Mouse (Mus musculus) MEL (cell line): Measurements from ENCODE around the gene Tmem107. TPM values are rescaled to one million over a fixed set of nuclear protein-coding genes. Genes with fewer than 3 reads are reported as not detected.

Experiments used
- DNase-seq: peaks from one replicate; pipeline ENCODE4 v3.0.0; 2011; ENCODE audit warnings: low read depth, low spot score
- H3K27ac ChIP-seq: 2 replicates; pipeline ENCODE4 v1.5.1; 2012; ENCODE audit warnings: low read depth, mild to moderate bottlenecking, control low read depth, low read length, moderate library complexity; ENCODE audit not compliant: control insufficient read depth
- H3K27me3 ChIP-seq, 2 experiments: fragments of 150-350 bp in 1 of 2; sonication (generic) in 1 of 2; 2 replicates each; pipeline ENCODE4 v1.6.1; 2012; ENCODE audit warnings: low read length in 2 of 2, mild to moderate bottlenecking in 2 of 2, improper control_type of control experiment in 1 of 2, moderate library complexity in 1 of 2; ENCODE audit not compliant: insufficient read depth in 2 of 2, control insufficient read depth in 1 of 2
- H3K36me3 ChIP-seq, 2 experiments: 2 replicates each; pipeline ENCODE4 v1.6.1; 2012 to 2014; ENCODE audit warnings: low read length in 2 of 2, improper control_type of control experiment in 1 of 2, inconsistent platforms in 1 of 2, mild to moderate bottlenecking in 1 of 2; ENCODE audit not compliant: insufficient read depth in 2 of 2, control insufficient read depth in 1 of 2
- H3K4me1 ChIP-seq, 2 experiments: fragments of 150-350 bp in 1 of 2; sonication (generic) in 1 of 2; 2 replicates each; pipeline ENCODE4 v1.6.1; 2012; ENCODE audit warnings: low read length in 2 of 2, improper control_type of control experiment in 1 of 2, mild to moderate bottlenecking in 1 of 2; ENCODE audit not compliant: insufficient read depth in 2 of 2, control insufficient read depth in 1 of 2
- H3K4me3 ChIP-seq, 2 experiments: fragments of 150-350 bp in 1 of 2; sonication (generic) in 1 of 2; 2 replicates each; pipeline ENCODE4 v1.5.1; 2012; ENCODE audit warnings: low read depth in 2 of 2, low read length in 2 of 2, mild to moderate bottlenecking in 2 of 2, moderate library complexity in 2 of 2, control low read depth in 1 of 2, improper control_type of control experiment in 1 of 2; ENCODE audit not compliant: control insufficient read depth in 1 of 2, insufficient read depth in 1 of 2
- H3K79me2 ChIP-seq: 2 replicates; pipeline ENCODE4 v1.6.1; 2012; ENCODE audit warnings: mild to moderate bottlenecking, low read length, moderate library complexity; ENCODE audit not compliant: control insufficient read depth, poor library complexity, insufficient read depth
- H3K9ac ChIP-seq: 2 replicates; pipeline ENCODE4 v1.6.1; 2012; ENCODE audit warnings: low read depth, mild to moderate bottlenecking, control low read depth, low read length, moderate library complexity; ENCODE audit not compliant: control insufficient read depth, poor library complexity, severe bottlenecking
- H3K9me3 ChIP-seq: fragments of 150-350 bp; sonication (generic); replicated peaks from 2 replicates; pipeline ENCODE4 v1.6.1; 2012; ENCODE audit warnings: mild to moderate bottlenecking, low read length, improper control_type of control experiment, moderate library complexity; ENCODE audit not compliant: insufficient read depth
- BHLHE40 ChIP-seq: IDR thresholded peaks from 2 replicates; pipeline ENCODE4 v1.6.1; 2012; ENCODE audit warnings: low read depth, mild to moderate bottlenecking, inconsistent platforms, low read length, improper control_type of control experiment, borderline replicate concordance
- CTCF ChIP-seq, 3 experiments: IDR thresholded peaks in 2 of 3; conservative IDR thresholded peaks in 1 of 3; 2 replicates each; pipeline ENCODE4 v1.5.1; 2011 to 2012; ENCODE audit warnings: low read length in 3 of 3, low read depth in 2 of 3, mild to moderate bottlenecking in 2 of 3, improper control_type of control experiment in 1 of 3, inconsistent platforms in 1 of 3, mixed read lengths in 1 of 3, moderate library complexity in 1 of 3; ENCODE audit not compliant: control insufficient read depth in 1 of 3, insufficient read depth in 1 of 3, poor library complexity in 1 of 3, severe bottlenecking in 1 of 3
- E2F4 ChIP-seq: IDR thresholded peaks from 2 replicates; pipeline ENCODE4 v1.6.1; 2011; ENCODE audit warnings: low read depth, low read length, improper control_type of control experiment, borderline replicate concordance
- ELF1 ChIP-seq: IDR thresholded peaks from 2 replicates; pipeline ENCODE4 v1.6.1; 2014; ENCODE audit warnings: low read depth, mild to moderate bottlenecking, inconsistent platforms, low read length, improper control_type of control experiment, moderate library complexity
- EP300 ChIP-seq, 2 experiments: IDR thresholded peaks; 2 replicates each; pipeline ENCODE4 v1.6.1; 2011; ENCODE audit warnings: improper control_type of control experiment in 2 of 2, low read length in 2 of 2, low read depth in 1 of 2, mild to moderate bottlenecking in 1 of 2
- GABPA ChIP-seq: IDR thresholded peaks from 2 replicates; pipeline ENCODE4 v1.6.1; 2012; ENCODE audit warnings: low read depth, mild to moderate bottlenecking, inconsistent platforms, low read length, improper control_type of control experiment, moderate library complexity
- JUND ChIP-seq: IDR thresholded peaks from 2 replicates; pipeline ENCODE4 v1.6.1; 2011; ENCODE audit warnings: low read depth, mild to moderate bottlenecking, improper control_type of control experiment, low read length
- MAFK ChIP-seq: IDR thresholded peaks from 2 replicates; pipeline ENCODE4 v1.6.1; 2011; ENCODE audit warnings: low read depth, mild to moderate bottlenecking, low read length, improper control_type of control experiment, borderline replicate concordance
- MAZ ChIP-seq: IDR thresholded peaks from 2 replicates; pipeline ENCODE4 v1.6.1; 2012; ENCODE audit warnings: low read depth, mild to moderate bottlenecking, inconsistent platforms, low read length, improper control_type of control experiment
- MXI1 ChIP-seq: IDR thresholded peaks from 2 replicates; pipeline ENCODE4 v1.6.1; 2011; ENCODE audit warnings: mild to moderate bottlenecking, low read depth, low read length, improper control_type of control experiment
- MYB ChIP-seq: IDR thresholded peaks from 2 replicates; pipeline ENCODE4 v1.6.1; 2011; ENCODE audit warnings: mild to moderate bottlenecking, low read depth, low read length, improper control_type of control experiment
- NELFE ChIP-seq: IDR thresholded peaks from 2 replicates; pipeline ENCODE4 v1.6.1; 2011; ENCODE audit warnings: low read depth, low read length, improper control_type of control experiment
- NRF1 ChIP-seq: IDR thresholded peaks from 2 replicates; pipeline ENCODE4 v1.6.1; 2014; ENCODE audit warnings: low read depth, mild to moderate bottlenecking, inconsistent platforms, low read length, improper control_type of control experiment, moderate library complexity; ENCODE audit not compliant: poor library complexity, insufficient read depth, severe bottlenecking
- POLR2A ChIP-seq, 2 experiments: IDR thresholded peaks; 2 replicates each; pipeline ENCODE4 v1.6.1; 2011 to 2012; ENCODE audit warnings: low read length in 2 of 2, mild to moderate bottlenecking in 2 of 2, control low read depth in 1 of 2, improper control_type of control experiment in 1 of 2, low read depth in 1 of 2, moderate library complexity in 1 of 2; ENCODE audit not compliant: control insufficient read depth in 1 of 2, insufficient read depth in 1 of 2, poor library complexity in 1 of 2
- POLR2AphosphoS2 ChIP-seq: IDR thresholded peaks from 2 replicates; pipeline ENCODE4 v1.6.1; 2011; ENCODE audit warnings: low read length, improper control_type of control experiment
- RAD21 ChIP-seq: IDR thresholded peaks from 2 replicates; pipeline ENCODE4 v1.6.1; 2011; ENCODE audit warnings: mild to moderate bottlenecking, low read depth, low read length, improper control_type of control experiment
- RCOR1 ChIP-seq: IDR thresholded peaks from 2 replicates; pipeline ENCODE4 v1.6.1; 2012; ENCODE audit warnings: low read depth, mild to moderate bottlenecking, inconsistent platforms, low read length, improper control_type of control experiment
- SMC3 ChIP-seq: IDR thresholded peaks from 2 replicates; pipeline ENCODE4 v1.6.1; 2011; ENCODE audit warnings: low read depth, low read length, improper control_type of control experiment
- TCF12 ChIP-seq: IDR thresholded peaks from 2 replicates; pipeline ENCODE4 v1.6.1; 2014; ENCODE audit warnings: low read depth, mild to moderate bottlenecking, inconsistent platforms, low read length, improper control_type of control experiment, moderate library complexity
- UBTF ChIP-seq: IDR thresholded peaks from 2 replicates; pipeline ENCODE4 v1.6.1; 2012; ENCODE audit warnings: low read depth, mild to moderate bottlenecking, inconsistent platforms, low read length, improper control_type of control experiment, moderate library complexity, borderline replicate concordance; ENCODE audit not compliant: insufficient read depth
- USF2 ChIP-seq, 2 experiments: IDR thresholded peaks; 2 replicates each; pipeline ENCODE4 v1.6.1; 2011 to 2012; ENCODE audit warnings: improper control_type of control experiment in 2 of 2, low read length in 2 of 2, borderline replicate concordance in 1 of 2, inconsistent platforms in 1 of 2, low read depth in 1 of 2, mild to moderate bottlenecking in 1 of 2; ENCODE audit not compliant: insufficient read depth in 1 of 2
- ZC3H11A ChIP-seq: IDR thresholded peaks from 2 replicates; pipeline ENCODE4 v1.6.1; 2012; ENCODE audit warnings: low read depth, mild to moderate bottlenecking, inconsistent platforms, low read length, improper control_type of control experiment
- ZKSCAN1 ChIP-seq: IDR thresholded peaks from 2 replicates; pipeline ENCODE4 v1.6.1; 2012; ENCODE audit warnings: low read depth, mild to moderate bottlenecking, inconsistent platforms, low read length, improper control_type of control experiment, moderate library complexity
- ZMIZ1 ChIP-seq: IDR thresholded peaks from 2 replicates; pipeline ENCODE4 v1.6.1; 2012; ENCODE audit warnings: low read depth, mild to moderate bottlenecking, inconsistent platforms, low read length, improper control_type of control experiment, moderate library complexity
- ZNF384 ChIP-seq: IDR thresholded peaks from 2 replicates; pipeline ENCODE4 v1.6.1; 2012; ENCODE audit warnings: low read depth, mild to moderate bottlenecking, inconsistent platforms, low read length, improper control_type of control experiment
- polyA plus RNA-seq, 2 experiments: library from polyadenylated mRNA; stranded (reverse) in 1 of 2; unstranded in 1 of 2; fragments of >175 nt in 1 of 2; fragments of >200 nt in 1 of 2; gene quantifications; 2 replicates each; pipeline versions ENCODE4 v1.2.1 to v1.2.4; 2012; ENCODE audit warnings: low replicate concordance in 2 of 2, low read depth in 1 of 2; ENCODE audit not compliant: insufficient read length in 2 of 2, insufficient read depth in 1 of 2, missing spikeins in 1 of 2
- total RNA-seq: library from RNA; depleted of rRNA; stranded (reverse); fragments of 300-350 nt; gene quantifications from 2 replicates; pipeline ENCODE4 v1.2.3, GENCODE M21; 2012

The Tmem107 gene
- total and polyA plus RNA-seq, 3 experiments = 47.0 to 79.5 TPM; not detected in 1

DNA sequence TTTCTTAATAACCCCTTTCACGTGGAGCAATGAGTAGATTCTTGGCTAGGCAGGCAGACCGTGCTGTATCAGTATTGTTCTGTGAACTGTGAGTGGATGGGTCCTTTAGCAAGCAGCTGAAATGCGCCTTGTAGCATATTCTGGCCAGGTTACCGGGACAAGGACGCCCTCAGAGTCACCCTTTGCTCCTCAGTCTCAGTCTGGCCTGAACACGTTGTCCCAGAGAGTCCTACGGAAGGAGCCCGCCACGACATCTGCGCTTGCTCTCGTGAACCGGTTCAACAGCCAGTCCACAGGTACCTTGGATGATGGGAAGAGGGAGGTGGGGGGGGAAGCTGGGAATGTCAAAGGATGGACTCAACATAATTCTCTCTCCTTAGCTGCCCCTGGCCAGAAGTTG is 23.0 kb upstream of the Tmem107 start:
- Histone ChIP-seq H3K79me2 (peaks cover 35% of the 10 kb centered on the region), H3K36me3 (peaks cover 17 to 19% of the 10 kb centered on the region in 2 experiments), H3K27ac (no peak overlapping the region), H3K4me1 (peaks cover 3 to 11% of the 10 kb centered on the region in 2 experiments; a peak in 3 of 4 replicates), H3K9me3 (no peaks in the 10 kb centered on the region), H3K27me3 (no peaks in the 10 kb centered on the region), H3K4me3 (no peak overlapping the region), H3K9ac (peak overlapping the region; percentile 23; the same call in 1 of the 2 replicates)
- no peak for TF ChIP-seq NRF1
- no peak for TF ChIP-seq E2F4
- no peak for TF ChIP-seq JUND
- TF ChIP-seq RAD21 = no peak
- TF ChIP-seq GABPA = no peak
- TF ChIP-seq POLR2AphosphoS2 = no peak
- TF ChIP-seq ZMIZ1 = no peak
- no peak for TF ChIP-seq POLR2A (IDR thresholded peaks at IDR 0.05; ENCODE audit: control insufficient read depth in 1 of 2, insufficient read depth in 1 of 2, low read depth in 1 of 2, low read length in 2 of 2, poor library complexity in 1 of 2)
- no peak for TF ChIP-seq EP300 (IDR thresholded peaks at IDR 0.05; ENCODE audit: low read depth in 1 of 2, low read length in 2 of 2)
- TF ChIP-seq NELFE = no peak
- TF ChIP-seq ZKSCAN1 = no peak
- TF ChIP-seq MYB = no peak
- no peak for DNase-seq

DNA sequence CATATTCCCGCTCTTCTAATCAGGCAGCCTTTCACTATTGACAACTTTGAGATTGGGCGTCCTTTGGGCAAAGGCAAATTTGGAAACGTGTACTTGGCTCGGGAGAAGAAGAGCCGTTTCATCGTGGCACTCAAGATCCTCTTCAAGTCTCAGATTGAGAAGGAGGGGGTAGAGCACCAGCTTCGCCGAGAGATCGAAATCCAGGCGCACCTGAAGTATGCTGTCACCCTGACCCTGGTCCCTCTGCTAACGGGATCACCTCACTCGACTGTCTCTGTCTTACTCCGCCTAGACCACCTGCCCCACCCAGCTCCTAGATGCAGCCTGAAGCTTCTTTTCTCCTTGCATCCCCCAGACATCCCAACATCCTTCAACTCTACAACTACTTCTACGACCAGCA is 22.5 kb upstream of the Tmem107 start:
- Histone ChIP-seq H3K4me1 (peaks cover 3 to 11% of the 10 kb centered on the region in 2 experiments; a peak in 3 of 4 replicates), H3K9me3 (no peaks in the 10 kb centered on the region), H3K27me3 (no peaks in the 10 kb centered on the region), H3K27ac (no peak overlapping the region), H3K9ac (no peak overlapping the region), H3K36me3 (peaks cover 17 to 19% of the 10 kb centered on the region in 2 experiments), H3K4me3 (no peak overlapping the region), H3K79me2 (peaks cover 35% of the 10 kb centered on the region)
- TF ChIP-seq POLR2AphosphoS2 (no peak), CTCF (IDR thresholded peaks at IDR 0.05 in 2 of 3, conservative IDR thresholded peaks at IDR 0.05 in 1 of 3; ENCODE audit: control insufficient read depth in 1 of 3, insufficient read depth in 1 of 3, low read depth in 2 of 3, low read length in 3 of 3, poor library complexity in 1 of 3, severe bottlenecking in 1 of 3) (no peak)
- DNase-seq = no peak

DNA sequence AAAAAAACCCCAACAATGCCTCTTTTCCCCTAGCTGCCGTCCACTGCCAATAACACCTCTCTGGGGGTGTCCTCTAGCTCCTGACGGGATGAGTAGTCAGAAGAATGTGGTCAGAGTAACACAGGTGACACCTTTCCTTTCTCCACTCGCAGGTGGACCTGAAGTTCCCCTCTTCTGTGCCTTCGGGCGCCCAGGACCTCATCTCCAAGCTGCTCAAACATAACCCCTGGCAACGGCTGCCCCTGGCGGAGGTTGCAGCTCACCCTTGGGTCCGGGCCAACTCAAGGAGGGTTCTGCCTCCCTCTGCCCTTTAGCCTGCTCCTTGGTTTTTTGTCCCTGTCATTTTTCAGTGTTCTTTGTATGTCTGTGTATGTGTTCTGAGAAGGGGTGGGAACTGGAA is 19.9 kb upstream of the Tmem107 start:
- Histone ChIP-seq H3K4me3 (no peak overlapping the region), H3K9ac (no peak overlapping the region), H3K27ac (no peak overlapping the region), H3K9me3 (no peaks in the 10 kb centered on the region), H3K4me1 (peaks cover 0 to 7% of the 10 kb centered on the region in 2 experiments; a peak in 1 of 4 replicates), H3K27me3 (no peaks in the 10 kb centered on the region), H3K79me2 (peaks cover 34% of the 10 kb centered on the region), H3K36me3 (peaks cover 7 to 19% of the 10 kb centered on the region in 2 experiments; a peak in 3 of 4 replicates)
- no peak for DNase-seq
- TF ChIP-seq MAFK = no peak
- TF ChIP-seq ZC3H11A = no peak
- no peak for TF ChIP-seq MXI1
- no peak for TF ChIP-seq BHLHE40
- no peak for TF ChIP-seq MAZ
- no peak for TF ChIP-seq ELF1
- TF ChIP-seq USF2 (IDR thresholded peaks at IDR 0.05; ENCODE audit: borderline replicate concordance in 1 of 2, insufficient read depth in 1 of 2, low read depth in 1 of 2, low read length in 2 of 2) = no peak
- TF ChIP-seq ZNF384 = no peak
- no peak for TF ChIP-seq RCOR1
- no peak for TF ChIP-seq EP300 (IDR thresholded peaks at IDR 0.05; ENCODE audit: low read depth in 1 of 2, low read length in 2 of 2)
- no peak for TF ChIP-seq UBTF
- TF ChIP-seq SMC3 = no peak
- TF ChIP-seq ZMIZ1 = no peak
- TF ChIP-seq TCF12 = no peak
